In the genomic region with DNA sequence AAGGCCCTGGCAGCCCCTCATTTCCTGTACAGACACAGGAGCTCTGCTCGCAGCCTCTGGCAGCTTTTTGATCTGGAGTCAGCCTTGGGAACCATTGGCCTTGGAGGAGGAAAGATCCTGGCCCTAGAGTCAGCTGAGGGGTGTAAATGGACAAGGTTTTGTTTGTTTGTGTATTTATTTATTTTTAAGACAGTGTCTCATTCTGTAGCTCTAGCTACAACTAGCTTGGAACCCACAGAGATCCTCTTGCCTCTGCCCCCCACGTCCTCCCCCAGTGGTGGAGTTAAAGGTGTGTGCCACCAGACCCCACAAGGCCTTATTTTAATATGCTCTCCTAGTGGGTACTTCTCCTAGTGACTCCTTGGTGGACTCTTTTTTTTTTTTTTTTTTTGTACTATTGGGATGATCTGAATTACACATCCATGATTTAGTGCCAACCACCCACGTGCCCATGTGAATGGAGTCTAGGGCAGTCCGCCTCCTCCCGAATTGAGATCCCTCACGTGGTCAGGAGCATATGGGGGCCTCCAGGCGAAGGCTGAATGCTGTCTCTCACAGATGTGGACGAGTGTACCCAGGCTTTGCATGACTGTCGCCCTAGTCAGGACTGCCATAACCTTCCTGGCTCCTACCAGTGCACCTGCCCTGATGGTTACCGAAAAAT, we compare ENCODE assay signal across 18 mouse cellular contexts. TPM values are rescaled to one million over a fixed set of nuclear protein-coding genes. Genes with fewer than 3 reads are reported as not detected.
DNase-seq lines count a peak whose midpoint lies in the region; ATAC-seq and TF ChIP-seq lines count a peak whose summit lies in the region.
"Had no signal": no experiment of that assay in that cellular context is flagged by ENCODE, and none has a peak within 500 bp of the region (broad histone marks: within the 10 kb centered on the region; RNA-seq: fewer than 3 reads in every experiment).

No protein-coding gene starts in this region.

- H3K4me1 ChIP-seq in intestine, embryonic 16.5 days (ENCODE audit: control insufficient read depth, insufficient read depth, low read length) = peaks cover 8% of the 10 kb centered on the region
- no peaks in the 10 kb centered on the region for H3K4me1 ChIP-seq in intestine, postnatal 0 days (replicated peaks; ENCODE audit: control insufficient read depth, insufficient read depth, low read length)

- H3K36me3 ChIP-seq in intestine, embryonic 16.5 days (ENCODE audit: control insufficient read depth, insufficient read depth, low read length) = no peaks in the 10 kb centered on the region; the same call in 1 of the 2 replicates
- H3K36me3 ChIP-seq in intestine, postnatal 0 days (ENCODE audit: control insufficient read depth, insufficient read depth) = peaks cover 11% of the 10 kb centered on the region

- peak; percentile 63 for DNase-seq in cerebellum, adult 9-10 months
- no peak for DNase-seq in cerebellum, postnatal 4 days (ENCODE audit: low spot score in 2 of 2)
- DNase-seq in thymus, postnatal 0 days (ENCODE audit: low spot score) = peak; percentile 30
- no peak for DNase-seq in thymus, postnatal 14 days
- DNase-seq: heart, adult 2 months; liver; lung, adult 18-20 months; lung, postnatal 36 days; retina, postnatal 1 day had no signal

- peak overlapping the region; percentile 33; the same call in 1 of the 2 replicates for H3K9ac ChIP-seq in intestine, embryonic 16.5 days (ENCODE audit: low read depth, low read length)
- H3K9ac ChIP-seq in intestine, postnatal 0 days (ENCODE audit: low read depth, low read length) = no peak overlapping the region

- WGBS in intestine, embryonic 16.5 days = 87% methylated on average over 10 of the region's 10 CpGs
- WGBS in intestine, postnatal 0 days = 84% methylated on average over 10 of the region's 10 CpGs

- no peaks in the 10 kb centered on the region for H3K9me3 ChIP-seq in intestine, embryonic 16.5 days (ENCODE audit: control insufficient read depth, low read length)
- H3K9me3 ChIP-seq in intestine, postnatal 0 days (ENCODE audit: control insufficient read depth) = no peaks in the 10 kb centered on the region
- H3K9me3 ChIP-seq: midbrain, embryonic 10.5 days had no signal

- no peak overlapping the region for H3K4me3 ChIP-seq in intestine, embryonic 16.5 days (ENCODE audit: low read length)
- H3K4me3 ChIP-seq in intestine, postnatal 0 days (ENCODE audit: low read depth, low read length) = no peak overlapping the region
- H3K4me3 ChIP-seq: heart, adult 2 months; layer of hippocampus, adult 2 months; left cerebral cortex, adult 2 months had no signal

- no peak overlapping the region for H3K4me2 ChIP-seq in intestine, embryonic 16.5 days (ENCODE audit: low read depth, low read length)
- no peak overlapping the region for H3K4me2 ChIP-seq in intestine, postnatal 0 days (replicated peaks; ENCODE audit: low read depth)

- no peak overlapping the region for H3K27ac ChIP-seq in intestine, embryonic 16.5 days (ENCODE audit: low read length)
- no peak overlapping the region for H3K27ac ChIP-seq in intestine, postnatal 0 days (ENCODE audit: low read depth, low read length)
- H3K27ac ChIP-seq: heart, adult 2 months; kidney, postnatal 0 days; layer of hippocampus, adult 2 months; left cerebral cortex, adult 2 months; midbrain, embryonic 10.5 days had no signal

- H3K27me3 ChIP-seq in intestine, embryonic 16.5 days (replicated peaks; ENCODE audit: control insufficient read depth, insufficient read depth, low read length) = no peaks in the 10 kb centered on the region
- no peaks in the 10 kb centered on the region for H3K27me3 ChIP-seq in intestine, postnatal 0 days (replicated peaks; ENCODE audit: control insufficient read depth, insufficient read depth, low read length)

- TF ChIP-seq CTCF in intestine, postnatal 0 days (IDR thresholded peaks at IDR 0.05; ENCODE audit: low read depth) = no peak

- no peak for ATAC-seq in intestine, embryonic 16.5 days
- ATAC-seq in intestine, postnatal 0 days = no peak
- no peak for ATAC-seq in CD4-positive, CD25-positive, alpha-beta regulatory T cell, adult 4 months
- ATAC-seq: forebrain, embryonic 14.5 days; inflammation-experienced regulatory T-cells, adult 6 months had no signal

RNA-seq across cellular contexts. Expression of a gene that starts 3.4 kb away (rescaled TPM):
- polyA plus RNA-seq in intestine, embryonic 16.5 days (2015; fragmentation: Nextera tagmentation; extraction: Ambion mirVana) = 106 and 112 TPM in 2 replicates
- polyA plus RNA-seq in intestine, postnatal 0 days (2015; fragmentation: Nextera tagmentation; extraction: Ambion mirVana) = 39.4 and 40.7 TPM in 2 replicates
- 26.5 and 27.9 TPM in 2 replicates for polyA plus RNA-seq in thymus, postnatal 0 days (2015; fragmentation: Nextera tagmentation; extraction: Ambion mirVana)
- polyA plus RNA-seq in CD4-positive, CD25-positive, alpha-beta regulatory T cell, adult 4 months (2017; shearing (Covaris generic)) = 1 to 10 TPM; 1.5 to 4.6 TPM

RNA-seq across cellular contexts. Expression of a gene that starts 8.8 kb away (rescaled TPM):
- polyA plus RNA-seq in intestine, embryonic 16.5 days (2015; fragmentation: Nextera tagmentation; extraction: Ambion mirVana) = 1.7 and 2.8 TPM in 2 replicates
- 0.85 and 0.92 TPM in 2 replicates for polyA plus RNA-seq in intestine, postnatal 0 days (2015; fragmentation: Nextera tagmentation; extraction: Ambion mirVana)
- 42.8 and 43.0 TPM in 2 replicates for polyA plus RNA-seq in thymus, postnatal 0 days (2015; fragmentation: Nextera tagmentation; extraction: Ambion mirVana)
- polyA plus RNA-seq in CD4-positive, CD25-positive, alpha-beta regulatory T cell, adult 4 months (2017; shearing (Covaris generic)) = 100 to 1,000 TPM; 136 to 191 TPM

RNA-seq across cellular contexts. Expression of a gene that starts 11.1 kb away (rescaled TPM):
- 32.7 and 36.5 TPM in 2 replicates for polyA plus RNA-seq in intestine, embryonic 16.5 days (2015; fragmentation: Nextera tagmentation; extraction: Ambion mirVana)
- polyA plus RNA-seq in intestine, postnatal 0 days (2015; fragmentation: Nextera tagmentation; extraction: Ambion mirVana) = 12.4 and 14.4 TPM in 2 replicates
- polyA plus RNA-seq in thymus, postnatal 0 days (2015; fragmentation: Nextera tagmentation; extraction: Ambion mirVana) = 58.6 and 63.5 TPM in 2 replicates
- 10 to 100 TPM; 44.8 to 51.5 TPM for polyA plus RNA-seq in CD4-positive, CD25-positive, alpha-beta regulatory T cell, adult 4 months (2017; shearing (Covaris generic))

RNA-seq across cellular contexts. Expression of a gene that starts 13.1 kb away (rescaled TPM):
- 2,274 and 2,378 TPM in 2 replicates for polyA plus RNA-seq in intestine, embryonic 16.5 days (2015; fragmentation: Nextera tagmentation; extraction: Ambion mirVana)
- polyA plus RNA-seq in intestine, postnatal 0 days (2015; fragmentation: Nextera tagmentation; extraction: Ambion mirVana) = 1,685 and 1,786 TPM in 2 replicates
- polyA plus RNA-seq in thymus, postnatal 0 days (2015; fragmentation: Nextera tagmentation; extraction: Ambion mirVana) = 3,590 and 4,042 TPM in 2 replicates
- polyA plus RNA-seq in CD4-positive, CD25-positive, alpha-beta regulatory T cell, adult 4 months (2017; shearing (Covaris generic)) = 1,000 to 10,000 TPM; 1,977 to 2,151 TPM

RNA-seq across cellular contexts. Expression of a gene that starts 16.7 kb away (rescaled TPM):
- 102 and 106 TPM in 2 replicates for polyA plus RNA-seq in intestine, embryonic 16.5 days (2015; fragmentation: Nextera tagmentation; extraction: Ambion mirVana)
- 116 and 130 TPM in 2 replicates for polyA plus RNA-seq in intestine, postnatal 0 days (2015; fragmentation: Nextera tagmentation; extraction: Ambion mirVana)
- polyA plus RNA-seq in thymus, postnatal 0 days (2015; fragmentation: Nextera tagmentation; extraction: Ambion mirVana) = 104 and 112 TPM in 2 replicates
- polyA plus RNA-seq in CD4-positive, CD25-positive, alpha-beta regulatory T cell, adult 4 months (2017; shearing (Covaris generic)) = 100 to 1,000 TPM in 1 of 2 experiments, 10 to 100 TPM in 1; 86.2 to 159 TPM

Comparison
In these comparisons a context has a peak if more than half of its experiments do, and no peak if none do; other contexts are left out.
1. DNase-seq: peak in cerebellum, adult 9-10 months (single experiment) and thymus, postnatal 0 days (single experiment); none in cerebellum, postnatal 4 days (0 of 2) and thymus, postnatal 14 days (single experiment).
2. RNA of a gene that starts 8.8 kb away (polyA plus RNA-seq): 136 to 191 TPM in CD4-positive, CD25-positive, alpha-beta regulatory T cell, adult 4 months and 42.8 to 43.0 TPM in thymus, postnatal 0 days; 1.7 to 2.8 TPM in intestine, embryonic 16.5 days and 0.85 to 0.92 TPM in intestine, postnatal 0 days; every median in the first group is over 10 times any median in the second.